Mouse (Mus musculus) splenic B cell, adult 2 months (primary cell): ENCODE measurements around the gene Lyz2.
"Not testable (repeated sequence)": the region's sequence is repeated elsewhere in the genome, so short reads cannot be mapped to it uniquely, and the experiment has no call there.

Source experiments
- DNase-seq: peaks from one replicate; pipeline ENCODE4 v3.0.0-alpha.2; 2011; ENCODE audit warnings: low read depth, low spot score
- H3K27me3 ChIP-seq: 2 replicates; pipeline ENCODE4 v1.6.1; 2012; ENCODE audit warnings: mild to moderate bottlenecking, low read length, moderate library complexity, mixed read lengths; ENCODE audit not compliant: control insufficient read depth, poor library complexity, insufficient read depth, severe bottlenecking
- H3K36me3 ChIP-seq: 2 replicates; pipeline ENCODE4 v1.6.1; 2012; ENCODE audit warnings: mild to moderate bottlenecking, low read length, moderate library complexity, mixed read lengths; ENCODE audit not compliant: control insufficient read depth, poor library complexity, insufficient read depth, severe bottlenecking

The Lyz2 gene

GRCm38 (mm10) chr10:117290046-117290870 is 8.1 kb upstream of the Lyz2 start:
- DNase-seq, result no peak
- H3K27me3 ChIP-seq, result no peaks in the 10 kb centered on the region
- H3K36me3 ChIP-seq, result no peaks in the 10 kb centered on the region

GRCm38 (mm10) chr10:117289034-117289505 is 6.9 kb upstream of the Lyz2 start:
- not testable (repeated sequence) for H3K27me3 ChIP-seq, DNase-seq, H3K36me3 ChIP-seq

GRCm38 (mm10) chr10:117288197-117289033 is 6.3 kb upstream of the Lyz2 start:
- H3K36me3 ChIP-seq, result no peaks in the 10 kb centered on the region
- no peak for DNase-seq
- no peaks in the 10 kb centered on the region for H3K27me3 ChIP-seq

GRCm38 (mm10) chr10:117287226-117287850 is 5.2 kb upstream of the Lyz2 start:
- Histone ChIP-seq H3K36me3 (no peaks in the 10 kb centered on the region), H3K27me3 (no peaks in the 10 kb centered on the region)
- no peak for DNase-seq

- Histone ChIP-seq H3K27me3 (no peaks in the 10 kb centered on the region), H3K36me3 (no peaks in the 10 kb centered on the region)
- no peak for DNase-seq
Measured at GRCm38 (mm10) chr10:117286366-117286970, 4.3 kb upstream of the Lyz2 start.

- not testable (repeated sequence) for DNase-seq, H3K36me3 ChIP-seq, H3K27me3 ChIP-seq
Measured at GRCm38 (mm10) chr10:117285584-117285983, 3.5 kb upstream of the Lyz2 start.

- no peaks in the 10 kb centered on the region for H3K36me3 ChIP-seq
- no peaks in the 10 kb centered on the region for H3K27me3 ChIP-seq
- no peak for DNase-seq
Measured at GRCm38 (mm10) chr10:117284578-117285520, 2.7 kb upstream of the Lyz2 start.

- DNase-seq, result no peak
- Histone ChIP-seq H3K27me3 (no peaks in the 10 kb centered on the region), H3K36me3 (no peaks in the 10 kb centered on the region)
Measured at GRCm38 (mm10) chr10:117283871-117284577, 1.9 kb upstream of the Lyz2 start.

- not testable (repeated sequence) for H3K27me3 ChIP-seq, DNase-seq, H3K36me3 ChIP-seq
Measured at GRCm38 (mm10) chr10:117283196-117283595, 1.1 kb upstream of the Lyz2 start.

GRCm38 (mm10) chr10:117282551-117282950 is 430 bp upstream of the Lyz2 start:
- DNase-seq, result no peak
- Histone ChIP-seq H3K27me3 (no peaks in the 10 kb centered on the region), H3K36me3 (no peaks in the 10 kb centered on the region)

- H3K27me3 ChIP-seq, result no peaks in the 10 kb centered on the region
- no peaks in the 10 kb centered on the region for H3K36me3 ChIP-seq
- no peak for DNase-seq
Measured at GRCm38 (mm10) chr10:117281381-117281920, 670 bp downstream of the Lyz2 start.

- no peak for DNase-seq
- no peaks in the 10 kb centered on the region for H3K27me3 ChIP-seq
- H3K36me3 ChIP-seq, result no peaks in the 10 kb centered on the region
Measured at GRCm38 (mm10) chr10:117280000-117280399, 2.1 kb downstream of the Lyz2 start.

- not testable (repeated sequence) for H3K27me3 ChIP-seq, DNase-seq, H3K36me3 ChIP-seq
Measured at GRCm38 (mm10) chr10:117278510-117278909, 3.6 kb downstream of the Lyz2 start.
